Comparison of ENCODE assay signal across 29 mouse cellular contexts in the genomic region with DNA sequence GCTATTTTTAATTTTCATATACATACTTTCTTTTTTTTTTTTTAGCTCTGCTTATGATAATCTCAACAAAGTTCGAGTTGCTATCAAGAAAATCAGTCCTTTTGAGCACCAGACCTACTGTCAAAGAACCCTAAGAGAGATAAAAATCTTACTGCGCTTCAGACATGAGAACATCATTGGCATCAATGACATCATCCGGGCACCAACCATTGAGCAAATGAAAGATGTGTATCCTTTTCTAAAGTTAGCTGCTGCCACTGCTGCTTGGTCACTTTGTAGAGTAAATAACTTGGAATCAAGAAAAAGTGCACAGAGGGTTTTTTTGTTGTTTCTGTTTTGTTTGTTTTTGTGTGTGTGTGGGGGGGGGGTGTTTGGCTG. TPM values are rescaled to one million over a fixed set of nuclear protein-coding genes. Genes with fewer than 3 reads are reported as not detected.
DNase-seq lines count a peak whose midpoint lies in the region; ATAC-seq lines count a peak whose summit lies in the region.
"Had no signal": no experiment of that assay in that cellular context is flagged by ENCODE, and none has a peak within 500 bp of the region (broad histone marks: within the 10 kb centered on the region; RNA-seq: fewer than 3 reads in every experiment).

No protein-coding gene starts in this region.

- WGBS in hindbrain, embryonic 13.5 days = 97% methylated on average over 3 of the region's 3 CpGs

- no peak overlapping the region for H3K9ac ChIP-seq in hindbrain, embryonic 13.5 days
- H3K9ac ChIP-seq: embryonic facial prominence, embryonic 13.5 days; forebrain, embryonic 12.5 days; hindbrain, embryonic 14.5 days; intestine, embryonic 15.5 days had no signal

- no peak overlapping the region for H3K4me3 ChIP-seq in hindbrain, embryonic 13.5 days
- H3K4me3 ChIP-seq: embryonic facial prominence, embryonic 10.5 days; embryonic facial prominence, embryonic 13.5 days; erythroblast, embryonic 14.5 days; forebrain, embryonic 12.5 days; hindbrain, embryonic 10.5 days; intestine, embryonic 15.5 days had no signal

- no peaks in the 10 kb centered on the region for H3K27me3 ChIP-seq in hindbrain, embryonic 13.5 days
- H3K27me3 ChIP-seq: CH12.LX; embryonic facial prominence, embryonic 13.5 days; forebrain, embryonic 12.5 days; intestine, embryonic 15.5 days; Patski had no signal

- H3K9me3 ChIP-seq in hindbrain, embryonic 13.5 days = no peaks in the 10 kb centered on the region
- H3K9me3 ChIP-seq: embryonic facial prominence, embryonic 10.5 days; embryonic facial prominence, embryonic 13.5 days; forebrain, embryonic 12.5 days; G1E; hindbrain, embryonic 10.5 days; intestine, embryonic 15.5 days had no signal

- no peak overlapping the region for H3K27ac ChIP-seq in hindbrain, embryonic 13.5 days
- H3K27ac ChIP-seq: embryonic facial prominence, embryonic 10.5 days; embryonic facial prominence, embryonic 13.5 days; forebrain, embryonic 12.5 days; hindbrain, embryonic 10.5 days; hindbrain, embryonic 14.5 days; hindbrain, postnatal 0 days; intestine, embryonic 15.5 days had no signal

- DNase-seq in thymus, postnatal 0 days (ENCODE audit: low spot score) = peak; percentile 12
- DNase-seq in thymus, postnatal 36 days = no peak
- DNase-seq in T-cell, adult 2 months (ENCODE audit: low spot score) = peak; percentile 36
- DNase-seq in cerebellum, postnatal 36 days = no peak
- no peak for DNase-seq in adrenal gland, postnatal 10 days
- DNase-seq: adrenal gland, adult 8-10 months; adrenal gland, postnatal 36 days; cerebellum, adult 18-20 months; cerebellum, adult 9-10 months; cerebellum, postnatal 14 days; embryo, embryonic 11 days; gastrocnemius, postnatal 10 days; gastrocnemius, postnatal 36 days; kidney, adult 18-20 months had no signal

- H3K4me1 ChIP-seq in hindbrain, embryonic 13.5 days (replicated peaks) = no peaks in the 10 kb centered on the region
- H3K4me1 ChIP-seq: embryonic facial prominence, embryonic 10.5 days; forebrain, embryonic 12.5 days; hindbrain, embryonic 10.5 days; intestine, embryonic 15.5 days had no signal

- peaks cover 32% of the 10 kb centered on the region for H3K36me3 ChIP-seq in hindbrain, embryonic 13.5 days

- peak; percentile 57 for ATAC-seq in inflammation-experienced regulatory T-cells, adult 6 months
- ATAC-seq in hindbrain, embryonic 13.5 days (ENCODE audit: low FRiP score) = no peak
- ATAC-seq: forebrain, embryonic 16.5 days; hindbrain, postnatal 0 days; intestine, embryonic 15.5 days; Patski had no signal

- H3K4me2 ChIP-seq in hindbrain, embryonic 13.5 days = no peak overlapping the region
- H3K4me2 ChIP-seq: embryonic facial prominence, embryonic 13.5 days; forebrain, embryonic 12.5 days; heart, embryonic 11.5 days; hindbrain, embryonic 14.5 days; intestine, embryonic 15.5 days had no signal

RNA-seq across cellular contexts. Expression of a gene that starts 32.7 kb away (rescaled TPM):
- polyA plus RNA-seq in thymus, postnatal 0 days (2015; fragmentation: Nextera tagmentation; extraction: Ambion mirVana) = 180 and 190 TPM in 2 replicates
- 10 to 100 TPM; 30.0 to 37.9 (median 31.0) TPM for polyA plus RNA-seq in inflammation-experienced regulatory T-cells, adult 6 months (2017; shearing (Covaris generic))
- total RNA-seq in adrenal gland, postnatal 10 days (2021) = 100 to 1,000 TPM; 154 to 160 TPM
- polyA plus RNA-seq in hindbrain, embryonic 13.5 days (2015; fragmentation: Nextera tagmentation; extraction: Ambion mirVana) = 166 and 169 TPM in 2 replicates

RNA-seq across cellular contexts. Expression of a gene that starts 53.7 kb away (rescaled TPM):
- 10.2 and 12.2 TPM in 2 replicates for polyA plus RNA-seq in thymus, postnatal 0 days (2015; fragmentation: Nextera tagmentation; extraction: Ambion mirVana)
- 1 to 10 TPM; 4.6 to 7.0 (median 7.0) TPM for polyA plus RNA-seq in inflammation-experienced regulatory T-cells, adult 6 months (2017; shearing (Covaris generic))
- total RNA-seq in adrenal gland, postnatal 10 days (2021) = 1 to 10 TPM; 6.2 to 9.4 TPM
- 119 and 132 TPM in 2 replicates for polyA plus RNA-seq in hindbrain, embryonic 13.5 days (2015; fragmentation: Nextera tagmentation; extraction: Ambion mirVana)

Comparison
In these comparisons a context has a peak if more than half of its experiments do, and no peak if none do; other contexts are left out.
1. DNase-seq: peak in thymus, postnatal 0 days (single experiment) and T-cell, adult 2 months (single experiment); none in thymus, postnatal 36 days (0 of 2), cerebellum, postnatal 36 days (0 of 2) and adrenal gland, postnatal 10 days (single experiment).